Mouse (Mus musculus): ENCODE measurements at regions not wholly inside any gene's neighbourhood (a gene's known extent, or its start where the extent isn't known, plus 50 kb on each side); places are given as distances from the start of the nearest gene placed in this dataset.

GRCm38 (mm10) chr4:44424831-44425704 lies 124.4 kb downstream of the Melk start:
- no peak for TF ChIP-seq CTCF (IDR thresholded peaks at IDR 0.05; ENCODE audit: borderline replicate concordance, insufficient read depth, low read length)
- TF ChIP-seq POLR2A (IDR thresholded peaks at IDR 0.05; ENCODE audit: low read depth, low read length): no peak

Measured in embryonic fibroblast, embryonic 13.5 days (primary cell).